8 mouse cellular contexts compared by ENCODE assay signal in the genomic region with DNA sequence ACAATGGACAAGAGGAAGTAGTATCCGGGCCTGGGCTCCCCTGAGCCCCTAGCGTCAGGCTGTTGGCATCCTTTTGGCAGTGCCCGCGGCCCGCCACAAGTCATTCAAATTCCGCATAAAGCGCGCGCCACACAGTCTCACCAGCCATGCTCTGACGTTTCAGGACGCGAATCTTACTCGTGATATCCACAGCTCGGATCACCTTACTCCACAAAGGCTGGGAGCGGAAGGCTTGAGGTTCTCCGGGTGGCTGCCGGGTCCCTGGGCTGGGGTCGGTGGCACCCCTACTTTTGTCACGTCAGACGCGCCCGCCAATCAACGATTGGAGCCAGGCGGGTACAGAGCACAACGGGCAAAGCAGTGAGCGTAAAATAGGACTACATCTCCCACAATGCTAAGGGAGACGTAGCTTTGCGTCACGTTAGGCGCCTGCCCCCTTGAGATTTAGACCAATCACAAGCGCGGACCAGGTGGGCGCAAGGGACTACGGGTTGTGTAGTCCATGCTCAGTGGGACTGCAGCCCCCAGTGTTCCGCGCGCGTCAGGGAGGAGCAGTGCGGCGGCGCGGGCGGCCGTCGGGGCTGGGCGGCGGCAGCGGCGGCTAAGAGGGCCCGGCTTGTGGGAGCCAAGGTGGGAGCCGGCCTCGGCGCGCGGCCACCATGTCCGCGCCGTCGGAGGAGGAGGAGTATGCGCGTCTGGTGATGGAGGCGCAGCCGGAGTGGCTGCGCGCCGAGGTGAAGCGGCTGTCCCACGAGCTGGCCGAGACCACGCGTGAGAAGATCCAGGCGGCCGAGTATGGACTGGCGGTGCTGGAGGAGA. TPM values are rescaled to one million over a fixed set of nuclear protein-coding genes. Genes with fewer than 3 reads are reported as not detected.
DNase-seq lines count a peak whose midpoint lies in the region; ATAC-seq and TF ChIP-seq lines count a peak whose summit lies in the region.

A gene (plus strand): TSS at position 574 of the 819 bp plus-strand sequence.

- peak within 1 kb of the TSS; percentile 94 for H3K4me2 ChIP-seq in forebrain, embryonic 16.5 days (ENCODE audit: low read length)
- H3K4me2 ChIP-seq in lung, embryonic 14.5 days: peak within 1 kb of the TSS; percentile 93

- ATAC-seq in G1E (ENCODE audit: extremely low read depth, insufficient number of reproducible peaks, low FRiP score, poor library complexity, severe bottlenecking): peak; percentile 99
- ATAC-seq in forebrain, embryonic 16.5 days: peak; percentile 99
- peak; percentile 100 for ATAC-seq in lung, embryonic 14.5 days (ENCODE audit: insufficient read depth)

- intact Hi-C loops in heart, postnatal 36 days (cut with DNase I): loop anchor here (5.0 kb wide), 1 partner anchor 311 kb away; a partner anchor contains a TSS

- H3K4me1 ChIP-seq in G1E (ENCODE audit: insufficient read depth, low read depth, low read length): peaks cover 48% of the 10 kb centered on the region
- H3K4me1 ChIP-seq in forebrain, embryonic 16.5 days (replicated peaks; ENCODE audit: control insufficient read depth, insufficient read depth, low read length): peaks cover 44% of the 10 kb centered on the region
- peaks cover 12% of the 10 kb centered on the region for H3K4me1 ChIP-seq in lung, embryonic 14.5 days (ENCODE audit: insufficient read depth)
- peaks cover 33% of the 10 kb centered on the region for H3K4me1 ChIP-seq in olfactory bulb, adult 2 months (ENCODE audit: control insufficient read depth, insufficient read depth, low read length)
- peaks cover 25% of the 10 kb centered on the region for H3K4me1 ChIP-seq in thymus, adult 2 months (replicated peaks; ENCODE audit: control insufficient read depth, insufficient read depth, low read length)

- peak within 1 kb of the TSS; percentile 86 for H3K4me3 ChIP-seq in G1E (ENCODE audit: low read depth, low read length)
- H3K4me3 ChIP-seq in forebrain, embryonic 16.5 days (replicated peaks; ENCODE audit: low read length): peak within 1 kb of the TSS; percentile 95
- peak within 1 kb of the TSS; percentile 97 for H3K4me3 ChIP-seq in layer of hippocampus, adult 2 months
- H3K4me3 ChIP-seq in lung, embryonic 14.5 days (ENCODE audit: low read depth, low read length): peak within 1 kb of the TSS; percentile 96
- peak within 1 kb of the TSS; percentile 62 for H3K4me3 ChIP-seq in olfactory bulb, adult 2 months (ENCODE audit: insufficient read depth, low read depth, low read length)
- H3K4me3 ChIP-seq in thymus, adult 2 months (ENCODE audit: control insufficient read depth, insufficient read depth, low read length): peak within 1 kb of the TSS; percentile 61

- H3K9ac ChIP-seq in forebrain, embryonic 16.5 days (replicated peaks; ENCODE audit: low read depth, low read length): peak within 1 kb of the TSS; percentile 93
- H3K9ac ChIP-seq in lung, embryonic 14.5 days: peak within 1 kb of the TSS; percentile 90

- TF ChIP-seq CTCF in G1E (IDR thresholded peaks at IDR 0.05; ENCODE audit: low read depth, low read length): no peak
- peak; percentile 58 for TF ChIP-seq CTCF in layer of hippocampus, adult 2 months (conservative IDR thresholded peaks at IDR 0.05)
- TF ChIP-seq CTCF in lung, embryonic 14.5 days (IDR thresholded peaks at IDR 0.05; ENCODE audit: low read depth): peak; percentile 25; the same call in 1 of the 2 replicates
- no peak for TF ChIP-seq CTCF in olfactory bulb, adult 2 months (IDR thresholded peaks at IDR 0.05; ENCODE audit: insufficient read depth, low read depth, low read length)
- TF ChIP-seq CTCF in thymus, adult 2 months (IDR thresholded peaks at IDR 0.05; ENCODE audit: borderline replicate concordance, control insufficient read depth, extremely low read depth, insufficient read depth, low read length, poor library complexity): peak; percentile 53; the same call in 1 of the 2 replicates

- H3K27me3 ChIP-seq in G1E (ENCODE audit: insufficient read depth, low read length): peaks cover 13% of the 10 kb centered on the region
- no peaks in the 10 kb centered on the region for H3K27me3 ChIP-seq in forebrain, embryonic 16.5 days (replicated peaks; ENCODE audit: control insufficient read depth, insufficient read depth, low read length)
- H3K27me3 ChIP-seq in lung, embryonic 14.5 days (ENCODE audit: insufficient read depth, low read length): no peaks in the 10 kb centered on the region
- H3K27me3 ChIP-seq in thymus, adult 2 months (ENCODE audit: control insufficient read depth, insufficient read depth, low read length): no peaks in the 10 kb centered on the region

- no peaks in the 10 kb centered on the region for H3K9me3 ChIP-seq in G1E (replicated peaks)
- H3K9me3 ChIP-seq in forebrain, embryonic 16.5 days (ENCODE audit: control insufficient read depth, low read length): no peaks in the 10 kb centered on the region
- no peaks in the 10 kb centered on the region for H3K9me3 ChIP-seq in lung, embryonic 14.5 days (ENCODE audit: low read depth, low read length)

- peaks cover 32% of the 10 kb centered on the region for H3K36me3 ChIP-seq in G1E (replicated peaks)
- no peaks in the 10 kb centered on the region for H3K36me3 ChIP-seq in forebrain, embryonic 16.5 days (ENCODE audit: control insufficient read depth, insufficient read depth)
- H3K36me3 ChIP-seq in lung, embryonic 14.5 days (ENCODE audit: insufficient read depth): no peaks in the 10 kb centered on the region
- no peaks in the 10 kb centered on the region for H3K36me3 ChIP-seq in thymus, adult 2 months (ENCODE audit: control insufficient read depth, insufficient read depth, low read length)

- H3K27ac ChIP-seq in forebrain, embryonic 16.5 days (ENCODE audit: low read length): peak within 1 kb of the TSS; percentile 90
- H3K27ac ChIP-seq in layer of hippocampus, adult 2 months: peak within 1 kb of the TSS; percentile 91
- peak within 1 kb of the TSS; percentile 74; the same call in 1 of the 2 replicates for H3K27ac ChIP-seq in lung, embryonic 14.5 days (ENCODE audit: low read depth)
- H3K27ac ChIP-seq in olfactory bulb, adult 2 months (ENCODE audit: insufficient read depth, low read depth, low read length): peak within 1 kb of the TSS; percentile 47
- H3K27ac ChIP-seq in thymus, adult 2 months (ENCODE audit: control insufficient read depth, insufficient read depth, low read length): peak within 1 kb of the TSS; percentile 20

- DNase-seq in G1E (ENCODE audit: low spot score): peak; percentile 98
- DNase-seq in cerebellum, adult 18-20 months: peak; percentile 93 to 98
- DNase-seq in heart, postnatal 36 days: peak; percentile 91
- DNase-seq in layer of hippocampus, adult 2 months (ENCODE audit: low spot score in 2 of 2): peak; percentile 94 to 99
- peak; percentile 99 for DNase-seq in lung, embryonic 14.5 days
- peak; percentile 96 for DNase-seq in thymus, adult 2 months

- under 1% methylated on average over 73 of the region's 74 CpGs for WGBS in forebrain, embryonic 16.5 days
- WGBS in lung, embryonic 14.5 days: under 1% methylated on average over 74 of the region's 74 CpGs
- under 1% methylated on average over 74 of the region's 74 CpGs for WGBS in olfactory bulb, adult 2 months
- under 1% methylated on average over 74 of the region's 74 CpGs for WGBS in thymus, adult 2 months

- TF ChIP-seq POLR2A in olfactory bulb, adult 2 months (IDR thresholded peaks at IDR 0.05; ENCODE audit: insufficient read depth, low read depth, low read length): peak; percentile 92
- peak; percentile 87 for TF ChIP-seq POLR2A in thymus, adult 2 months (IDR thresholded peaks at IDR 0.05; ENCODE audit: control insufficient read depth, extremely low read depth, insufficient read depth, low read length, poor library complexity)

RNA-seq across cellular contexts. Expression of the gene that starts here (rescaled TPM):
- total RNA-seq in G1E (2014; fragmentation: Nextera tagmentation) (11.5 and 19.5 TPM in 2 replicates), G1E (2017) (19.2 and 19.9 TPM in 2 replicates)
- 10.7 and 11.6 TPM in 2 replicates for polyA plus RNA-seq in G1E (2012)
- polyA plus RNA-seq in forebrain, embryonic 16.5 days (2015; fragmentation: Nextera tagmentation; extraction: Ambion mirVana): 30.1 and 31.5 TPM in 2 replicates
- total RNA-seq in heart, postnatal 36 days (2021): 10 to 100 TPM; 73.4 to 79.7 TPM
- total RNA-seq in layer of hippocampus, adult 2 months (2021): 10 to 100 TPM; 55.2 to 55.3 TPM
- 33.7 and 36.7 TPM in 2 replicates for polyA plus RNA-seq in lung, embryonic 14.5 days (2014; fragmentation: Nextera tagmentation; extraction: Ambion mirVana)
- polyA plus RNA-seq in olfactory bulb, adult 2 months (2012; ENCODE audit: insufficient read depth, insufficient read length, low replicate concordance, missing spikeins): 48.0 TPM in 1 of 2 replicates, not detected in the other
- polyA plus RNA-seq in thymus, adult 2 months (2012; rRNA removed): 47.8 and 51.1 TPM in 2 replicates

Comparison
In these comparisons a context has a peak if more than half of its experiments do, and no peak if none do; other contexts are left out.
1. Peak in every context shown above with its lines: DNase-seq, ATAC-seq, H3K4me3 ChIP-seq and H3K27ac ChIP-seq.
2. CTCF ChIP-seq: peak in layer of hippocampus, adult 2 months (single experiment), lung, embryonic 14.5 days (single experiment) and thymus, adult 2 months (single experiment); none in G1E (single experiment) and olfactory bulb, adult 2 months (single experiment).
3. H3K27ac ChIP-seq: peak in every context shown above with its lines; median percentile 91 in layer of hippocampus, adult 2 months; 90 in forebrain, embryonic 16.5 days; 74 in lung, embryonic 14.5 days; 47 in olfactory bulb, adult 2 months; 20 in thymus, adult 2 months.